Mouse (Mus musculus): ENCODE measurements around the gene Rtp2.

DNA sequence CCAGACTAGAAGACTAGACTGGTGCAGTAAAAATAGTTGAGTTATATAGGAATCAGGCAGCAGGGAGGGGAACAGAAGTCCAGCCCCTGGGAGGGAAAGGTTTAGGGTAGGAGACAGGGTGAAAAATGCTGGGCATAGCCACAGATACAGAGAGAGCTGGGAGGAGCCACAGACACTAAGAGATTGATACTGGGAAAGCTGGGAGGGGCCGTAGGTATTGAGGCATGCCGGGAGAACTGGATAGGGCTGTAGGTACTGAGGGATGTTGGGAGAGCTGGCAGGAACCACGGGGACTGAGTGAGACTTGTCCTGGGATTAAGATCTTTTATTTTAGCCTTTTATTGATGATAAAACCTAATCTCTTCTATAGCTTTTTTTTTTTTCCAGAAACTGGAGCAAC is 18.8 kb downstream of the Rtp2 start:
- no peak for TF ChIP-seq CTCF (conservative IDR thresholded peaks at IDR 0.05; ENCODE audit: insufficient read depth, insufficient read length, low read depth, low read length)
- TF ChIP-seq POLR2A (IDR thresholded peaks at IDR 0.05; ENCODE audit: low read depth, low read length) = no peak

All from kidney, adult 2 months (tissue).